Mouse (Mus musculus): ENCODE measurements at regions not wholly inside any gene's neighbourhood (a gene's known extent, or its start where the extent isn't known, plus 50 kb on each side); places are given as distances from the start of the nearest gene placed in this dataset.

DNA sequence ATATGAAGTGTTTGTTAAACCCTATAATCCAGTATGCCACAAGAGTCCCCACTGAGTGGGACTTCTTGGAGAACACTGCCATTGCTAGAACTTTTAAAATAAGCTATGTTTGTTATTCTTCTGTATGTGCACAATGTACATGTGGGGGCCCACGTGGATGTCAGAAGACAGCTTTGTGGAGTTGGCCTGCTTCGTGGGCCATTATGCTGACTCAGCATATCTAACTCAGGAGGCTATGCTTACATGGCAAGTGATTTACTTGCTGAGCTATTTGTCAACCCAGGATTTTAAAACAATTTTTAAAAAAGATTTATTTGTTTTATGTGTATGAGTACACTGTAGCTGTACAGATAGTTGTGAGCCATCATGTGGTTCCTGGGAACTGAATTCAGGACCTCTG is 207.6 kb upstream of the Steap1 start:
- no peaks in the 10 kb centered on the region for H3K27me3 ChIP-seq (ENCODE audit: control insufficient read depth, insufficient read depth, low read length)
- WGBS, result 84% methylated on average over 2 of the region's 2 CpGs
- no peak; the same call in 1 of the 2 replicates for ATAC-seq (ENCODE audit: low FRiP score)
- no peak for DNase-seq (ENCODE audit: low spot score)
- no peak overlapping the region for H3K4me3 ChIP-seq (ENCODE audit: low read depth, low read length)
- H3K36me3 ChIP-seq (ENCODE audit: control insufficient read depth, insufficient read depth, low read length), result no peaks in the 10 kb centered on the region
- no peak overlapping the region for H3K9ac ChIP-seq (ENCODE audit: low read depth, low read length)
- H3K27ac ChIP-seq (ENCODE audit: low read depth, low read length), result no peak overlapping the region
- no peak overlapping the region for H3K4me2 ChIP-seq (replicated peaks; ENCODE audit: low read depth, low read length)
- no peaks in the 10 kb centered on the region for H3K4me1 ChIP-seq (replicated peaks; ENCODE audit: control insufficient read depth, insufficient read depth, low read length)
- no peaks in the 10 kb centered on the region for H3K9me3 ChIP-seq (ENCODE audit: control insufficient read depth, low read length)

DNA sequence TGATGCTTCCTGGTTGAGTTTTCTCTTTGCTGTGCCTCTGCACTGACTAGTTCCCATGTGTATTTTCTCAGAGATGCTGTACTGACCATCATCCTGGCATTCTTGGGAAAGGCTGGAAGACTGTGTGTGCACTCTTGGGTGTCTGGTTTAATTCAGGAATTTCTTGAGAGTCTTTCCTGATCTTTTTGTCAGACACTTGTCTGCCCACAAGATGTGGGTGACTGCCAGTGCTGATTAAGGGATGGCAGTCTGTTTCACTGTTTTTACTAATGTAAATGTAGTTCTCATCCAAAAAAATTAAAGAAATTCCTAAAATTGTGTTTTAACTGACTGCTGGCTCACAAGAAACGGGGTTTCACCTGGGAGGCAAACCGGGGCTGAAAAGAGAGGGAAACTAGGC is 206.7 kb upstream of the Steap1 start:
- DNase-seq (ENCODE audit: low spot score) (no peak), ATAC-seq (ENCODE audit: low FRiP score) (no peak)
- no peak overlapping the region for H3K27ac ChIP-seq (ENCODE audit: low read depth, low read length)

DNA sequence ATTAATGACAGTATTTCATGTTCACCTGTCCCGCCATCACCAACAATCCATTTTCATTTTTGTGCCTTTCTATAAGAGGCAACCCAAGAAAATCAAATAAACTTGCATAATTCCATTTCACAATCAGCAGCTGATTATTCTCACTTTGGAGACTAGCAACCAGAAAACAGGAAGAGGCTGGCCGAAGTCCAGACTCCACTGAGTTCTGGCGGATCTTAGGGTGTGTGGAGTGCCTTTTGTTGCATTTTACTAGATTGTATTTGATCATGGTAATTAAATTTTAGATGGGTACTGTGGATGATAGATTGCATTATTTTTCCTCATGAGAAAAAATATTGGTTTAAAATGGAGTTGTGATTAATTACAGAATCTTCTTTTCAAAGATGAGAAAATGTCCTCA is 176.7 kb upstream of the Steap1 start:
- H3K27me3 ChIP-seq (ENCODE audit: control insufficient read depth, insufficient read depth, low read length), result no peaks in the 10 kb centered on the region
- no peak overlapping the region for H3K27ac ChIP-seq (ENCODE audit: low read depth, low read length)
- H3K4me1 ChIP-seq (replicated peaks; ENCODE audit: control insufficient read depth, insufficient read depth, low read length), result no peaks in the 10 kb centered on the region
- WGBS, result 88% methylated on average over 3 of the region's 3 CpGs
- H3K4me2 ChIP-seq (replicated peaks; ENCODE audit: low read depth, low read length), result no peak overlapping the region
- H3K4me3 ChIP-seq (ENCODE audit: low read depth, low read length), result no peak overlapping the region
- H3K9me3 ChIP-seq (ENCODE audit: control insufficient read depth, low read length), result no peaks in the 10 kb centered on the region
- no peaks in the 10 kb centered on the region for H3K36me3 ChIP-seq (ENCODE audit: control insufficient read depth, insufficient read depth, low read length)
- ATAC-seq (ENCODE audit: low FRiP score) (no peak), DNase-seq (ENCODE audit: low spot score) (no peak)
- H3K9ac ChIP-seq (ENCODE audit: low read depth, low read length), result no peak overlapping the region

More for the DNA sequence above, 206.7 kb upstream of the Steap1 start:
- Histone ChIP-seq H3K4me2 (replicated peaks; ENCODE audit: low read depth, low read length) (no peak overlapping the region), H3K4me3 (ENCODE audit: low read depth, low read length) (no peak overlapping the region), H3K27me3 (ENCODE audit: control insufficient read depth, insufficient read depth, low read length) (no peaks in the 10 kb centered on the region), H3K36me3 (ENCODE audit: control insufficient read depth, insufficient read depth, low read length) (no peaks in the 10 kb centered on the region), H3K4me1 (replicated peaks; ENCODE audit: control insufficient read depth, insufficient read depth, low read length) (no peaks in the 10 kb centered on the region), H3K9me3 (ENCODE audit: control insufficient read depth, low read length) (no peaks in the 10 kb centered on the region), H3K9ac (ENCODE audit: low read depth, low read length) (no peak overlapping the region)
- WGBS, result 84% methylated on average over 2 of the region's 2 CpGs

DNA sequence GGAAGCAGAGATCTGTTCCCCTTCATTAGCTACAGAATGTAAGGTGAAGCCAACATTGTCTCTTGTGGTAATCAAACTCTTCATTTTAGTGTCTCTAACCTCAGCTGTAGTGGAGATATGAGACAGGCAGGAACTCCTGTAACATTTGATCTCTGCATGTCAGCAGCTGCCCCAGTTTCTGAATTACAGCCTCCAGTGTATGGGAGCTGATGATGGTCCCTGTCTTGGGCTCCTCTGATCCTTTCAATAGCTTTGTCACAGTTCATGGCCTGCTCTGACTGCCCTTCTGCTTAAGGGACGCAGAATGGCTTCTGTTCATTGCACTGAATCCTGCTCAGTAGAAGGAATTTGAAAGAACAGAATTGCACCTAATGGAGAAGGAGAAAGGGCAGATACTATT is 167.3 kb upstream of the Steap1 start:
- Histone ChIP-seq H3K27ac (ENCODE audit: low read depth, low read length) (no peak overlapping the region), H3K36me3 (ENCODE audit: control insufficient read depth, insufficient read depth, low read length) (no peaks in the 10 kb centered on the region), H3K4me1 (replicated peaks; ENCODE audit: control insufficient read depth, insufficient read depth, low read length) (no peaks in the 10 kb centered on the region), H3K4me2 (replicated peaks; ENCODE audit: low read depth, low read length) (no peak overlapping the region), H3K9me3 (ENCODE audit: control insufficient read depth, low read length) (no peaks in the 10 kb centered on the region), H3K27me3 (ENCODE audit: control insufficient read depth, insufficient read depth, low read length) (no peaks in the 10 kb centered on the region), H3K9ac (ENCODE audit: low read depth, low read length) (no peak overlapping the region), H3K4me3 (ENCODE audit: low read depth, low read length) (no peak overlapping the region)
- DNase-seq (ENCODE audit: low spot score), result no peak
- 54% methylated on average over 1 of the region's 1 CpGs for WGBS
- no peak for ATAC-seq (ENCODE audit: low FRiP score)

DNA sequence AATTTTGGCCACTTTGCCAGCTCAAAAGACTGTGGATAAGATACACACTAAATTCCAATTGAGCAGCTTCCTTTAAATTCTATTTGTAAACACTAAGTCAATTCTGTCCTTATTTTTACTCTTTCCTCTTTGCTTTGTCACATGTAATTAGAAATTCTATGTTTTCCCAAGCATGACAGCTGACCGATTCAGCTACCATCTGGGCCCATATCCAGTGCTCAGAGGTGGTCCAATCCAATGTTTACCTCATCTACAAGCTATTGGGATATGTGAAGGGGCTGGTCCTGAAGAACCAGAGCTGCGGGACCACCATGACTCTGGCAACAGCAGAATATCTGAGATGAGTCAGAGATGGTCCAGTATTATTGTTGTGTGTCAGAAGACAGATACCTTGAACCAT is 140.2 kb upstream of the Steap1 start:
- no peaks in the 10 kb centered on the region for H3K9me3 ChIP-seq (ENCODE audit: control insufficient read depth, low read length)
- no peak overlapping the region for H3K9ac ChIP-seq (ENCODE audit: low read depth, low read length)
- ATAC-seq (ENCODE audit: low FRiP score) (no peak), DNase-seq (ENCODE audit: low spot score) (no peak)
- H3K4me1 ChIP-seq (replicated peaks; ENCODE audit: control insufficient read depth, insufficient read depth, low read length), result no peaks in the 10 kb centered on the region
- H3K27me3 ChIP-seq (ENCODE audit: control insufficient read depth, insufficient read depth, low read length), result no peaks in the 10 kb centered on the region
- 89% methylated on average over 2 of the region's 2 CpGs for WGBS
- H3K4me3 ChIP-seq (ENCODE audit: low read depth, low read length), result no peak overlapping the region
- H3K36me3 ChIP-seq (ENCODE audit: control insufficient read depth, insufficient read depth, low read length), result no peaks in the 10 kb centered on the region
- no peak overlapping the region for H3K4me2 ChIP-seq (replicated peaks; ENCODE audit: low read depth, low read length)
- no peak overlapping the region for H3K27ac ChIP-seq (ENCODE audit: low read depth, low read length)

DNA sequence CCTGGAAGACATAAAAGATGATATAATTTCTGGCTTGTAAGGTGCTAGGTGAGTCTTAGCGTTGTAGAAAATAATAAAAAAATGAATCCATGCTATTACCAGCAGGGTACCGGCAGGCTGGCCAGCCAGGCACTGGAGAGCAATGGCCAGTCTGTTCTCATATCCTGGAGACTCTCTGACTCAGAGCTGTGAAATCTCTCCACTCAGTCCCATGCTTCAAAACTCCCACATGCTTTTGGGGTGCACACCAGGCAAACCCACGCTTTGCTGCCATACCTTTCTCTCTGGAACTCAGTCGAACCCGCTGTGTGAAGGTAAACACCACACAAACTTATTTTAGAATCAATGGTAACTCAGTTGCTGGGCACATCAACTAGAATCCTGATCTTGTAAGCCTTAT is 124.3 kb upstream of the Steap1 start:
- Histone ChIP-seq H3K4me3 (ENCODE audit: low read depth, low read length) (no peak overlapping the region), H3K4me2 (replicated peaks; ENCODE audit: low read depth, low read length) (no peak overlapping the region), H3K4me1 (replicated peaks; ENCODE audit: control insufficient read depth, insufficient read depth, low read length) (no peaks in the 10 kb centered on the region), H3K9ac (ENCODE audit: low read depth, low read length) (no peak overlapping the region), H3K27me3 (ENCODE audit: control insufficient read depth, insufficient read depth, low read length) (no peaks in the 10 kb centered on the region), H3K27ac (ENCODE audit: low read depth, low read length) (no peak overlapping the region), H3K9me3 (ENCODE audit: control insufficient read depth, low read length) (no peaks in the 10 kb centered on the region), H3K36me3 (ENCODE audit: control insufficient read depth, insufficient read depth, low read length) (no peaks in the 10 kb centered on the region)
- ATAC-seq (ENCODE audit: low FRiP score), result no peak
- 93% methylated on average over 5 of the region's 5 CpGs for WGBS
- no peak for DNase-seq (ENCODE audit: low spot score)

DNA sequence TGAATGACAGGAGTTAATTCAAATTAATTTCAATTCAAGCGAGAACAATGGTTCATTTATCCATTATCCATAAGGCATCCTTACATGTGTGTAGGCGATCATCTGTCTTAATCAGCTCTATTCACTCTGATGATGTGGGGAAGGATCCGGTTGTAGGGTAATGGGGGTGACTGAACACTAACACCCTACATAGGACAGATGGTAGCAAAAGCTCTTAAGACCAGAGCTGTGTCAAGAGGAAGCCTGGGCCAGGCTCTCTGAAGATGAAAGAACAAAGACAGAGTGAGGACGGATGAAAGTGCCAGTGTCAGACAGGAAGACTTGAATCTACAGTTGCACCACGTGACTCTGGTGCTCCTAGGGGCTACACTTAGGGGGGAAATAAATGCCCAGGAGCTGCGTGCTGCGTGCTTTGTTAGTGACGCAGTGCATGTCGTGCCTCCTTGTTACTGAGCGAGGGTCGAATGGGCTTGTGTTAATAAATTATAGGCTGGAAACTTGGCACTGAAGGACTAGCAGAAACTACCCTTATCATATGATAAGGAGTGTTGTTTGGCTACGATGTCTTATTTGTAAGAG is 107.1 kb upstream of the Steap1 start:
- ATAC-seq (ENCODE audit: low FRiP score), result peak; percentile 90

DNA sequence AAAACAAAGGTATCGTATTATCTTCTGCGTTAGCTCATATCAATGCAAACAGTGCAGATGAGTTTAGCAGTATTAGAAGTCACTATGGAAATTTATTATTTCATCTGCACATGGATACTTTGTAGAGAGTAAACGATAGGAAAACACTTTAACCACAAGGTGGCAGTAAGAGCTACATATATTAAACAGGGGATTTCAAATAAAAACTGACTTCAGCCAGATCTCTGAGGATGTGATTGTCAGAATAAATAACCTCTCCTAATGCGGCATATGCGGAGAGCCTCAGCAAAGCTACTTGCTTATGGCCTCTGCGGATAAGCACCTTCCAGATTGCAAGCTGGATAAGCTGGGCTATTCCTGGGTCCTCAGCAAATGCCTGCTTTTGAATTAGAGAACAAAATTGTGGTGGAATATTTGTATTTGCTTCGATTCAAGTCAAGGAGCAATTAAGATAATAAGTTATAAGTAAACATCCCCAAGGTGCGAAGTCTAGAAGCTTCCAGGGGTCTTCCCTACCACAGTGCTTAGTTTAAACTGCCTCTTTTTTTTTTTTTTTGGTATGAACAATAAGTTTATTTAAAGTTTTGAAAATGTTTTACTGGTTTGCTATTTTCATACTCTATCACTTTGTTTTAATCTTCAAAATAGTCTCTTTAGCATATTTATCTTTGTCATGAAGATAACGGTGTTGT is 96.8 kb upstream of the Steap1 start:
- Histone ChIP-seq H3K4me2 (replicated peaks; ENCODE audit: low read depth, low read length) (no peak overlapping the region), H3K9ac (ENCODE audit: low read depth, low read length) (no peak overlapping the region), H3K9me3 (ENCODE audit: control insufficient read depth, low read length) (no peaks in the 10 kb centered on the region), H3K36me3 (ENCODE audit: control insufficient read depth, insufficient read depth, low read length) (no peaks in the 10 kb centered on the region), H3K4me3 (ENCODE audit: low read depth, low read length) (no peak overlapping the region), H3K4me1 (replicated peaks; ENCODE audit: control insufficient read depth, insufficient read depth, low read length) (no peaks in the 10 kb centered on the region), H3K27ac (ENCODE audit: low read depth, low read length) (no peak overlapping the region), H3K27me3 (ENCODE audit: control insufficient read depth, insufficient read depth, low read length) (no peaks in the 10 kb centered on the region)
- 59% methylated on average over 9 of the region's 9 CpGs for WGBS
- peak; percentile 63; the same call in 1 of the 2 replicates for ATAC-seq (ENCODE audit: low FRiP score)
- peak; percentile 51 for DNase-seq (ENCODE audit: low spot score)

More for the DNA sequence above, 107.1 kb upstream of the Steap1 start:
- no peaks in the 10 kb centered on the region for H3K27me3 ChIP-seq (ENCODE audit: control insufficient read depth, insufficient read depth, low read length)
- H3K27ac ChIP-seq (ENCODE audit: low read depth, low read length), result 0 out of 2 replicates have a peak overlapping the region, but pooled peaks have one; percentile 30
- no peaks in the 10 kb centered on the region for H3K4me1 ChIP-seq (replicated peaks; ENCODE audit: control insufficient read depth, insufficient read depth, low read length)
- no peak overlapping the region for H3K9ac ChIP-seq (ENCODE audit: low read depth, low read length)
- no peak overlapping the region for H3K4me3 ChIP-seq (ENCODE audit: low read depth, low read length)
- no peak overlapping the region for H3K4me2 ChIP-seq (replicated peaks; ENCODE audit: low read depth, low read length)
- no peaks in the 10 kb centered on the region for H3K36me3 ChIP-seq (ENCODE audit: control insufficient read depth, insufficient read depth, low read length)
- H3K9me3 ChIP-seq (ENCODE audit: control insufficient read depth, low read length), result no peaks in the 10 kb centered on the region
- WGBS, result 60% methylated on average over 12 of the region's 12 CpGs
- DNase-seq (ENCODE audit: low spot score), result peak; percentile 31

DNA sequence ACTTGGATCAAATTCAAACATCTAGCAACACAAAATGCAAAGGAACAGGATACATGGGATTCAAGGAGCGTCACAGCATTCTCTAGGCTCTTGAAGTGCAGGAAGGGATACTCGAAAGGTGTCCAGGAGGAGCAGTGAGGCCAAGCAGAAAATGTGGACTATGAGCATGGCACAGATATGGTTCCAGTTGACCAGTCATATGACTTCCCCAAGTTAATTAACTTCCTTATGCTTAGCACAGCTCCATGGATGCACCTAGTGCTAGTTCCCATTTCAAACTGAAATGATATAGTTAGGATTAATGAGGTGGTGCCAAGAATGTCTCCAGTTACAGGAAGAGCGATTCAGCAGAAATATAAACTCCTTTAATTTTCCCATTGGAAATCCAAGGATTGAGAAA is 95.2 kb upstream of the Steap1 start:
- H3K9me3 ChIP-seq (ENCODE audit: control insufficient read depth, low read length), result no peaks in the 10 kb centered on the region
- ATAC-seq (ENCODE audit: low FRiP score) (no peak), DNase-seq (ENCODE audit: low spot score) (no peak)
- H3K4me3 ChIP-seq (ENCODE audit: low read depth, low read length), result no peak overlapping the region
- H3K36me3 ChIP-seq (ENCODE audit: control insufficient read depth, insufficient read depth, low read length), result no peaks in the 10 kb centered on the region
- no peaks in the 10 kb centered on the region for H3K4me1 ChIP-seq (replicated peaks; ENCODE audit: control insufficient read depth, insufficient read depth, low read length)
- no peak overlapping the region for H3K27ac ChIP-seq (ENCODE audit: low read depth, low read length)
- H3K9ac ChIP-seq (ENCODE audit: low read depth, low read length), result no peak overlapping the region
- no peak overlapping the region for H3K4me2 ChIP-seq (replicated peaks; ENCODE audit: low read depth, low read length)
- H3K27me3 ChIP-seq (ENCODE audit: control insufficient read depth, insufficient read depth, low read length), result no peaks in the 10 kb centered on the region
- 92% methylated on average over 3 of the region's 3 CpGs for WGBS
